Mouse (Mus musculus): Measurements from ENCODE around the gene Tcf3. TPM values are rescaled to one million over a fixed set of nuclear protein-coding genes. Genes with fewer than 3 reads are reported as not detected.
A peak's percentile ranks its signal among the peaks of the same experiment; 100 is the strongest.

The Tcf3 gene
- total and polyA plus RNA-seq, 3 experiments: 146 to 223 (median 207) TPM

DNA sequence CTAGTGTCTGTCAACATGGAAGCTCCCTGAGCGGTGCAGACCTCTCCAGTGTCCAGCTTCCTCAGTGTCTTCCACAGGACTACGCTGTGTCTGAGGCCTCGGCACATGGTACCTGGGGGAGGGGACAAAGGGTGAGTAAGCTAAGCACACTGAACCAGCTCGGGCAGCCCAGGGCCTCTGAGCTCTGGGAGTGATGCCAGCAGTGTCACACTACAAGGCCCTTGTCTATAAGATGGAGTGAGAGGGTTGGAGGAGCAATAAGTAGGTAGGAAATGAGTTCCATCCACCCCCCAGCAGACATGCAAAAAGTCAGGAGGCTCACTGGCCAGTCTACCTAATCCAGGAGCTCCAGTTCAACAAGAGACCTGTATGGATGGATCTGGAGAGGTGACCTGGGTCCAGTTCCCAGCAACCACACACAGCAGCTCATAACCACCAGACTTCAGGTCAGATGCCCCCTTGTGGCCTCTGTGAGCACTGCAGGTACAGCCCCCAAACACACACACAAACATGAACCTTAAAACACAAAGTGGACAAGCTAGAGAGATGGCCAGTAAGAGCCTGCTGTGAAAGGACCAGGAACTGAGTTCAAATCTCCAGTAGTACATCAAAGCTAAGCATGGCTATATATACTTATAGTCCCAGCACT is 30.3 kb downstream of the Tcf3 start:
- in situ Hi-C loops (cut with MboI; ENCODE audit: low pct_ligation_motif_present, low pct_unique_long_range_greater_than_20kb, low sequenced_read_pairs) (no loop called here), dilution Hi-C loops (cut with MboI; ENCODE audit: extremely low pct_ligation_motif_present, extremely low pct_unique_long_range_greater_than_20kb, low sequenced_read_pairs) (no loop called here)
- peaks cover 25% of the 10 kb centered on the region for H3K79me2 ChIP-seq (replicated peaks; ENCODE audit: control insufficient read depth, extremely low read depth, insufficient read depth, poor library complexity, severe bottlenecking)
- peaks cover 9% of the 10 kb centered on the region for H3K9me3 ChIP-seq (replicated peaks; ENCODE audit: low read length)
- TF ChIP-seq RAD21 (IDR thresholded peaks at IDR 0.05; ENCODE audit: low read depth, low read length) (peak; percentile 17), SMC3 (IDR thresholded peaks at IDR 0.05; ENCODE audit: low read depth, low read length) (peak; percentile 43), CTCF (conservative IDR thresholded peaks at IDR 0.05 in 1 of 2, IDR thresholded peaks at IDR 0.05 in 1 of 2; ENCODE audit: low read depth in 2 of 2, low read length in 2 of 2) (peak; percentile 62), ZNF384 (IDR thresholded peaks at IDR 0.05; ENCODE audit: low read depth, low read length) (no peak)
- H3K27ac ChIP-seq (ENCODE audit: insufficient read depth, low read depth): no peak overlapping the region
- no peak overlapping the region for H3K9ac ChIP-seq (ENCODE audit: insufficient read depth, low read depth)
- H3K4me1 ChIP-seq (ENCODE audit: control insufficient read depth in 1 of 2, insufficient read depth in 2 of 2): peaks cover 20 to 48% of the 10 kb centered on the region in 2 experiments
- H3K36me3 ChIP-seq (replicated peaks in 1 of 2; ENCODE audit: control insufficient read depth in 1 of 2, insufficient read depth in 1 of 2, low read length in 1 of 2): peaks cover 34 to 49% of the 10 kb centered on the region in 2 experiments
- DNase-seq (ENCODE audit: extremely low read depth): no peak
- no peak overlapping the region for H3K4me3 ChIP-seq (replicated peaks in 1 of 3; ENCODE audit: low read depth in 2 of 3, low read length in 2 of 3, poor library complexity in 1 of 3)
- H3K27me3 ChIP-seq (replicated peaks): no peaks in the 10 kb centered on the region
- no peak overlapping the region for H3K4me2 ChIP-seq (ENCODE audit: insufficient read depth, low read depth, poor library complexity, severe bottlenecking)

DNA sequence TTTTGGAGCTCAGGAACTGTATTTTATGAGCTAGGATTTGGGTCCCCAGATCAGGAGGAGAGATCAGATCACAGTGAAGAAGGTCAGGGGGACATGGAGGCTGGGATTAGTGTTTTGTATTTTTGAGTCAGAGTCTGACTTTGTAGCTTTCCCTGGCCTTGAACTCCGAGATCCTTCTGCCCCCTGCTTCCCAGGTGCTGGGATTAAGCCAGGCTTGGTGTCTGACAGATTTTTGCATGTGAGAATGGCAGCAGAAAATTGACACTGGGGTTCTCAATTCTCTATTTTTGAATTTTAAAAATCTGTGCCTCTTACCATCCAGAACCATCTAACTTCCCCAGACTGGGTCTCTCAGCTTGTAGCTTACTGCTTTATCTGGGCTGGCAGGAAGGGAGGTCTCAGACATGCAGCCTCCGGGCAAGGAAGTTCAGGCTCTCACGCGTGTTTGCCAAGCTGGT is 32.7 kb downstream of the Tcf3 start:
- peak overlapping the region; percentile 89 for H3K27ac ChIP-seq (ENCODE audit: insufficient read depth, low read depth)
- H3K4me1 ChIP-seq (ENCODE audit: control insufficient read depth in 1 of 2, insufficient read depth in 2 of 2): peaks cover 25 to 54% of the 10 kb centered on the region in 2 experiments
- peak overlapping the region; percentile 76 for H3K4me2 ChIP-seq (ENCODE audit: insufficient read depth, low read depth, poor library complexity, severe bottlenecking)
- peak overlapping the region in 2 of 3 experiments; percentile 60 to 63 for H3K4me3 ChIP-seq (replicated peaks in 1 of 3; ENCODE audit: low read depth in 2 of 3, low read length in 2 of 3, poor library complexity in 1 of 3)
- TF ChIP-seq POLR2AphosphoS2 (IDR thresholded peaks at IDR 0.05; ENCODE audit: low read depth, low read length) (0 out of 2 replicates have a peak, but pooled peaks have one; percentile 24), CTCF (conservative IDR thresholded peaks at IDR 0.05 in 1 of 2, IDR thresholded peaks at IDR 0.05 in 1 of 2; ENCODE audit: low read depth in 2 of 2, low read length in 2 of 2) (no peak), RAD21 (IDR thresholded peaks at IDR 0.05; ENCODE audit: low read depth, low read length) (no peak), NELFE (IDR thresholded peaks at IDR 0.05; ENCODE audit: low read depth, low read length) (no peak), UBTF (IDR thresholded peaks at IDR 0.05; ENCODE audit: low read depth, low read length) (no peak), CHD1 (IDR thresholded peaks at IDR 0.05; ENCODE audit: low read depth, low read length) (no peak), POLR2A (IDR thresholded peaks at IDR 0.05; ENCODE audit: low read depth, low read length) (no peak), ELF1 (IDR thresholded peaks at IDR 0.05; ENCODE audit: low read depth, low read length) (no peak)
- peaks cover 9% of the 10 kb centered on the region for H3K9me3 ChIP-seq (replicated peaks; ENCODE audit: low read length)
- H3K27me3 ChIP-seq (replicated peaks): no peaks in the 10 kb centered on the region
- in situ Hi-C loops (cut with MboI; ENCODE audit: low pct_ligation_motif_present, low pct_unique_long_range_greater_than_20kb, low sequenced_read_pairs) (no loop called here), dilution Hi-C loops (cut with MboI; ENCODE audit: extremely low pct_ligation_motif_present, extremely low pct_unique_long_range_greater_than_20kb, low sequenced_read_pairs) (no loop called here)
- peak overlapping the region; percentile 78 for H3K9ac ChIP-seq (ENCODE audit: insufficient read depth, low read depth)
- H3K79me2 ChIP-seq (replicated peaks; ENCODE audit: control insufficient read depth, extremely low read depth, insufficient read depth, poor library complexity, severe bottlenecking): peaks cover 35% of the 10 kb centered on the region
- DNase-seq (ENCODE audit: extremely low read depth): no peak
- peaks cover 37 to 56% of the 10 kb centered on the region in 2 experiments for H3K36me3 ChIP-seq (replicated peaks in 1 of 2; ENCODE audit: control insufficient read depth in 1 of 2, insufficient read depth in 1 of 2, low read length in 1 of 2)

DNA sequence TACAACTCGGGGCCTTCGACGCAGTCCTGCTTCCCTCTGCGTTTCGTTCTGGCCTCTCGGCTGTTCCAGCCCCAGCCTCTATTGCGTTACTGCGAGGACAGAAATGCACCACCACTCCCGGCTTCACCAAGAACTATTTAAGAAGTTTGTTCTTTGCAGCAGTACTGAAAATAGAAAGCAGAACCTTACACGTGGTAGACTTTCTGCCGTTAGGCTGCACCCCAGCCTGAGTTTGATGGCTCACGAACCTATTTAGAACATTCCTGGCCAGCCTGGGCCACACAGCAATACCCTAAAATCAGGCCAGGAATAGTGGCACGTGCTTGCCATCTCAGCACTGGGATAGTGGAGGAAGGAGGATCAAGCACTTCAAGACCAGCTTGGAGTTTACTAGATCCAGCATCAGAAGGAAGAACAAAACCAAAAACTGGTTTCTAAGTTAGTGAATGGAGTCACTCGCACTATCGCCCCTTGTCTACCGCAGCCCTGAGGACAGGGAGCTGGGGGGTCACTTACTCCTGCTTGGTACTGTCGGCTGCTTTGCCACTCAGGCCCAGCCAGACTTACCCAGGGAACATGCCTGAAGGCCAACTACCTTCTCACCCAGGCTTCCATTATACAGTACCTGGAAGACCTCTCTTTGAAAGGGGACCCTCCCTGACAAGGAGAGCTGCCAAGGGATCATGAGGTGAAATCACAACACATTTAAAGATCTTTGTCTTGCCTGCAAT is 33.3 kb downstream of the Tcf3 start:
- peaks cover 42 to 56% of the 10 kb centered on the region in 2 experiments for H3K36me3 ChIP-seq (replicated peaks in 1 of 2; ENCODE audit: control insufficient read depth in 1 of 2, insufficient read depth in 1 of 2, low read length in 1 of 2)
- dilution Hi-C loops (cut with MboI; ENCODE audit: extremely low pct_ligation_motif_present, extremely low pct_unique_long_range_greater_than_20kb, low sequenced_read_pairs): no loop called here
- in situ Hi-C loops (cut with MboI; ENCODE audit: low pct_ligation_motif_present, low pct_unique_long_range_greater_than_20kb, low sequenced_read_pairs): no loop called here

More for the DNA sequence above, 33.3 kb downstream of the Tcf3 start:
- Histone ChIP-seq H3K9me3 (replicated peaks; ENCODE audit: low read length) (peaks cover 9% of the 10 kb centered on the region), H3K79me2 (replicated peaks; ENCODE audit: control insufficient read depth, extremely low read depth, insufficient read depth, poor library complexity, severe bottlenecking) (peaks cover 29% of the 10 kb centered on the region), H3K27ac (ENCODE audit: insufficient read depth, low read depth) (peak overlapping the region; percentile 89), H3K4me3 (replicated peaks in 1 of 3; ENCODE audit: low read depth in 2 of 3, low read length in 2 of 3, poor library complexity in 1 of 3) (peak overlapping the region; percentile 60 to 63 (median 61)), H3K4me1 (ENCODE audit: control insufficient read depth in 1 of 2, insufficient read depth in 2 of 2) (peaks cover 23 to 54% of the 10 kb centered on the region in 2 experiments), H3K4me2 (ENCODE audit: insufficient read depth, low read depth, poor library complexity, severe bottlenecking) (peak overlapping the region; percentile 76), H3K9ac (ENCODE audit: insufficient read depth, low read depth) (peak overlapping the region; percentile 78), H3K27me3 (replicated peaks) (no peaks in the 10 kb centered on the region)
- TF ChIP-seq BHLHE40 (IDR thresholded peaks at IDR 0.05; ENCODE audit: low read depth, low read length) (peak; percentile 77), ELF1 (IDR thresholded peaks at IDR 0.05; ENCODE audit: low read depth, low read length) (no peak), CHD1 (IDR thresholded peaks at IDR 0.05; ENCODE audit: low read depth, low read length) (no peak), EP300 (IDR thresholded peaks at IDR 0.05; ENCODE audit: low read length) (no peak), MYC (IDR thresholded peaks at IDR 0.05; ENCODE audit: low read depth, low read length) (peak; percentile 88), RCOR1 (conservative IDR thresholded peaks at IDR 0.05; ENCODE audit: low read depth, low read length) (no peak), ETS1 (conservative IDR thresholded peaks at IDR 0.05; ENCODE audit: low read depth, low read length) (no peak), USF1 (IDR thresholded peaks at IDR 0.05; ENCODE audit: low read depth, low read length) (no peak), POLR2A (IDR thresholded peaks at IDR 0.05; ENCODE audit: low read depth, low read length) (0 out of 2 replicates have a peak, but pooled peaks have one; percentile 3), ZKSCAN1 (IDR thresholded peaks at IDR 0.05; ENCODE audit: borderline replicate concordance, low read depth, low read length) (no peak), MXI1 (IDR thresholded peaks at IDR 0.05; ENCODE audit: low read depth, low read length) (peak; percentile 84), MAX (IDR thresholded peaks at IDR 0.05; ENCODE audit: low read length) (peak; percentile 86), JUN (IDR thresholded peaks at IDR 0.05; ENCODE audit: insufficient read depth, low read depth, low read length) (no peak), NRF1 (IDR thresholded peaks at IDR 0.05; ENCODE audit: low read depth, low read length) (no peak)
- DNase-seq (ENCODE audit: extremely low read depth): no peak

All from CH12.LX (cell line).